Mouse (Mus musculus) forebrain, embryonic 12.5 days (tissue): ENCODE data around the gene Acta2. TPM values are rescaled to one million over a fixed set of nuclear protein-coding genes. Genes with fewer than 3 reads are reported as not detected.

Source experiments
- ATAC-seq: fragments of 200-750 bp; cut with Nextera tagmentation; 2 replicates; pipeline ENCODE4 v1.8.0; 2017; ENCODE audit warnings: moderate TSS enrichment; ENCODE audit not compliant: low FRiP score
- H3K27ac ChIP-seq: fragments of 300-500 bp; sonication (generic); 2 replicates; pipeline ENCODE4 v1.5.1; 2016; ENCODE audit warnings: mild to moderate bottlenecking
- H3K27me3 ChIP-seq: fragments of 300-500 bp; sonication (generic); 2 replicates; pipeline ENCODE4 v1.6.1; 2016; ENCODE audit warnings: mild to moderate bottlenecking
- H3K36me3 ChIP-seq: fragments of 300-500 bp; sonication (generic); replicated peaks from 2 replicates; pipeline ENCODE4 v1.6.1; 2016; ENCODE audit warnings: mild to moderate bottlenecking
- H3K4me1 ChIP-seq: fragments of 300-500 bp; sonication (generic); 2 replicates; pipeline ENCODE4 v1.6.1; 2016
- H3K4me2 ChIP-seq: fragments of 300-500 bp; sonication (generic); 2 replicates; pipeline ENCODE4 v1.6.1; 2016; ENCODE audit warnings: mild to moderate bottlenecking, moderate library complexity
- H3K4me3 ChIP-seq: fragments of 300-500 bp; sonication (generic); replicated peaks from 2 replicates; pipeline ENCODE4 v1.5.1; 2016; ENCODE audit warnings: mild to moderate bottlenecking
- H3K9ac ChIP-seq: fragments of 300-500 bp; sonication (generic); 2 replicates; pipeline ENCODE4 v1.6.1; 2016; ENCODE audit warnings: mild to moderate bottlenecking
- H3K9me3 ChIP-seq: fragments of 300-500 bp; sonication (generic); 2 replicates; pipeline ENCODE4 v1.6.1; 2016
- WGBS: fragments of 180-500 bp; shearing (Covaris S2); methylation state at CpG from one replicate; pipeline ENCODE4 v1.1.7; 2016; 5-methylcytosine and 5-hydroxymethylcytosine counted together
- polyA plus RNA-seq: library from polyadenylated mRNA; unstranded; fragments of >200 nt; fragmentation: Nextera tagmentation; extraction: Ambion mirVana; gene quantifications from 2 replicates; pipeline ENCODE4 v1.2.1, GENCODE M21; 2016

Gene Acta2
- polyA plus RNA-seq, 1 experiment from 2014 or later = 43.7 TPM

- H3K4me2 ChIP-seq = no peak overlapping the region
- no peaks in the 10 kb centered on the region for H3K27me3 ChIP-seq
- H3K36me3 ChIP-seq = no peaks in the 10 kb centered on the region
- H3K27ac ChIP-seq = no peak overlapping the region
- ATAC-seq = no peak
- H3K4me3 ChIP-seq = no peak overlapping the region
- no peaks in the 10 kb centered on the region for H3K9me3 ChIP-seq
- no peak overlapping the region for H3K9ac ChIP-seq
- 72% methylated on average over 2 of the region's 2 CpGs for WGBS
- no peaks in the 10 kb centered on the region for H3K4me1 ChIP-seq
Measured at GRCm38 (mm10) chr19:34262273-34262974, 7.0 kb upstream of the Acta2 start.

GRCm38 (mm10) chr19:34256936-34257335, 1.5 kb upstream of the Acta2 start:
- 88% methylated on average over 2 of the region's 2 CpGs for WGBS
- Histone ChIP-seq H3K4me1 (no peaks in the 10 kb centered on the region; the same call in 1 of the 2 replicates), H3K9me3 (no peaks in the 10 kb centered on the region), H3K27me3 (no peaks in the 10 kb centered on the region), H3K4me3 (no peak overlapping the region), H3K9ac (no peak overlapping the region), H3K4me2 (no peak overlapping the region), H3K36me3 (no peaks in the 10 kb centered on the region), H3K27ac (no peak overlapping the region)
- ATAC-seq = no peak

- Histone ChIP-seq H3K27me3 (no peaks in the 10 kb centered on the region), H3K9ac (no peak overlapping the region), H3K36me3 (no peaks in the 10 kb centered on the region), H3K4me2 (no peak overlapping the region), H3K4me1 (no peaks in the 10 kb centered on the region; the same call in 1 of the 2 replicates), H3K9me3 (no peaks in the 10 kb centered on the region), H3K4me3 (no peak overlapping the region), H3K27ac (no peak overlapping the region)
- no peak for ATAC-seq
- WGBS = 85% methylated on average over 5 of the region's 5 CpGs
Measured at GRCm38 (mm10) chr19:34256149-34256548, 759 bp upstream of the Acta2 start.

- no peaks in the 10 kb centered on the region for H3K9me3 ChIP-seq
- H3K4me2 ChIP-seq = no peak overlapping the region
- ATAC-seq = no peak
- no peaks in the 10 kb centered on the region for H3K36me3 ChIP-seq
- no peak overlapping the region for H3K4me3 ChIP-seq
- H3K27me3 ChIP-seq = no peaks in the 10 kb centered on the region
- WGBS = 46% methylated on average over 14 of the region's 14 CpGs
- no peak overlapping the region for H3K9ac ChIP-seq
- no peaks in the 10 kb centered on the region; the same call in 1 of the 2 replicates for H3K4me1 ChIP-seq
- H3K27ac ChIP-seq = no peak overlapping the region
Measured at GRCm38 (mm10) chr19:34254101-34254879, 1.1 kb downstream of the Acta2 start.

DNA sequence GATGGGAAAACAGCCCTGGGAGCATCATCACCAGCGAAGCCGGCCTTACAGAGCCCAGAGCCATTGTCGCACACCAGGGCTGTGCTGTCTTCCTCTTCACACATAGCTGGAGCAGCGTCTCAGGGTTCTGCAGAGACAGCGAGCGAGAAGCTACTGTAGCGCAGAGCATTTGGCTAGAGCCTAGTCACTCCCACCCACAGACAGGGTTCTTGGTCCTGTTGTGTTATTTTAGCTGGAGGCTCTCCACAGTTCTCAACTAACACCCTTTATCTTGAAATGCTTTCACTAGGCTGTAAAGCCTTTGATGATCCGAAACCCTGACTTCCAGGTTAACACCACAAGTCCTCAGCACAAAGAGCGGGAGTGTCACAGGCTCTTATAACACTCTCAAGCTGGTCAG, 2.9 kb downstream of the Acta2 start:
- no peak overlapping the region for H3K4me2 ChIP-seq
- H3K36me3 ChIP-seq = no peaks in the 10 kb centered on the region

GRCm38 (mm10) chr19:34251900-34252299, 3.5 kb downstream of the Acta2 start:
- WGBS = 86% methylated on average over 2 of the region's 2 CpGs
- H3K27me3 ChIP-seq = no peaks in the 10 kb centered on the region
- no peak overlapping the region for H3K4me2 ChIP-seq
- H3K9me3 ChIP-seq = no peaks in the 10 kb centered on the region
- no peak overlapping the region for H3K9ac ChIP-seq
- no peak overlapping the region for H3K27ac ChIP-seq
- H3K36me3 ChIP-seq = no peaks in the 10 kb centered on the region
- no peak overlapping the region for H3K4me3 ChIP-seq
- H3K4me1 ChIP-seq = no peaks in the 10 kb centered on the region; the same call in 1 of the 2 replicates
- no peak for ATAC-seq

More for the DNA sequence above, 2.9 kb downstream of the Acta2 start:
- ATAC-seq = no peak
- 87% methylated on average over 9 of the region's 9 CpGs for WGBS
- Histone ChIP-seq H3K4me3 (no peak overlapping the region), H3K9ac (no peak overlapping the region), H3K27ac (no peak overlapping the region), H3K9me3 (no peaks in the 10 kb centered on the region), H3K4me1 (no peaks in the 10 kb centered on the region; the same call in 1 of the 2 replicates), H3K27me3 (no peaks in the 10 kb centered on the region)

- Histone ChIP-seq H3K9me3 (no peaks in the 10 kb centered on the region), H3K9ac (no peak overlapping the region), H3K27ac (no peak overlapping the region), H3K4me2 (no peak overlapping the region), H3K36me3 (no peaks in the 10 kb centered on the region), H3K4me1 (no peaks in the 10 kb centered on the region; the same call in 1 of the 2 replicates), H3K27me3 (no peaks in the 10 kb centered on the region), H3K4me3 (no peak overlapping the region)
- 87% methylated on average over 4 of the region's 4 CpGs for WGBS
- ATAC-seq = no peak
Measured at GRCm38 (mm10) chr19:34250621-34251020, 4.8 kb downstream of the Acta2 start.

DNA sequence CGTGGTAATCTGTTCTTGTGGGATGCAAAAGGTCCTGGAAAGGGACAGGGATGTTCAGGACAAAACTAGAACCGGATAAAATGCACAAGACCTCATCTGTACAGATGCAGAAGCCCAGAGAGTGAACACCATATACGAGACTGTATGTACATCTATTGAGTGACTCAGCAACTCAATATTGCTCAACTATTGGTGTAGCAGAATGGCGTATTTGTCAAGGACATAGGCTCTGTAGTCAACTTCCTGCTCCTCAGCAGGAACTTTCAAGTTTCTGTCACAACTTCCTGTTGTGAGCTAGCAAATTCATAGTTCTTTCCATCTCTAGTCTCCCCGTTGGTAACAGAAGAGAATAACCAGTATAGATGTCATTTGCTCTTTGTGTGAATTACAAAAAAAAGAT, 6.8 kb downstream of the Acta2 start:
- no peak overlapping the region for H3K4me2 ChIP-seq
- H3K4me1 ChIP-seq = no peaks in the 10 kb centered on the region
- H3K36me3 ChIP-seq = no peaks in the 10 kb centered on the region
- H3K9me3 ChIP-seq = no peaks in the 10 kb centered on the region
- ATAC-seq = no peak
- H3K27me3 ChIP-seq = no peaks in the 10 kb centered on the region
- H3K9ac ChIP-seq = no peak overlapping the region
- WGBS = 77% methylated on average over 5 of the region's 5 CpGs
- no peak overlapping the region for H3K27ac ChIP-seq
- no peak overlapping the region for H3K4me3 ChIP-seq

DNA sequence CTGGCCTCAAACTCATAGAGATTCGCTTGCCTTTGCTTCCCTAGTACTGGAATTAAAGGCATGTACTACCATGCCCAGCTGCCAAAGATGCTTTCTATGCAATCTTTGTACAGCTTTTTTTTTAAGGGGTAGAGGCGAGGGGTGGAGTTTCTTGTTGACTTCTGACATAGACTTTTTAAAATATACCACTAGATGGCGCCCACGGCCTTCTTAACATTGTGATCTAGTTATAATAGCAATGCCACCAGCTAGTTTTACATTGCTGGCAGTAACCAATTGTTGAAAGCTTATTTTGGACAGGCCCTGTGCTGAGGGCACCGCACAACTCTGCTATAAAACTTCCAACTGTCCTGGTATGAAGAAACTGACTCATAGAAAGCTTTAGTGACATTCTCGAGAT, 11.3 kb downstream of the Acta2 start:
- peak; percentile 46; the same call in 1 of the 2 replicates for ATAC-seq
- WGBS = 17% methylated on average over 6 of the region's 6 CpGs
- H3K27ac ChIP-seq = no peak overlapping the region

DNA sequence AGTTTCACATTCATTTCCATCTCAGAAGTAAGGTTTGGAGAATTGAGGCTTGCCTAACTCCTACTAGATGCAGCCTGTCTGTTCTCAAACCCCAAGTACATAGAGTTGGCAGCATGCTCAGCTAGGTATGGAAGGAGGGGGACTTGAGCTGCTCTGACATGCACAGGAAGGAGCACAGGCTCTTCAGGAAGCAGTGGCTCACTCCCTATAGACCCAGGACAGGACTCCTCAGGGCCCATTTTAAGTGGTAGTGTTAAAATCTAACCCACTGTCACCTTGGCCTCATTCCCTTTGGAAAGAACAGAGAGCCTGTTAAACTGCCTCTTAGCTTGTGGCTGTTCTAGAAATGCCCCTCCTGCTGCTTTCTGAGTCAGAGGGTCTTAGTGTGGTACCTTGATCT, 12.5 kb downstream of the Acta2 start:
- no peaks in the 10 kb centered on the region for H3K9me3 ChIP-seq
- ATAC-seq = no peak
- no peak overlapping the region for H3K4me3 ChIP-seq
- no peak overlapping the region for H3K27ac ChIP-seq
- no peaks in the 10 kb centered on the region for H3K27me3 ChIP-seq
- no peak overlapping the region for H3K4me2 ChIP-seq
- H3K36me3 ChIP-seq = no peaks in the 10 kb centered on the region
- H3K4me1 ChIP-seq = no peaks in the 10 kb centered on the region
- no peak overlapping the region for H3K9ac ChIP-seq

More for the DNA sequence above, 11.3 kb downstream of the Acta2 start:
- Histone ChIP-seq H3K36me3 (no peaks in the 10 kb centered on the region), H3K4me3 (no peak overlapping the region), H3K4me2 (no peak overlapping the region), H3K9me3 (no peaks in the 10 kb centered on the region), H3K27me3 (no peaks in the 10 kb centered on the region), H3K9ac (no peak overlapping the region), H3K4me1 (no peaks in the 10 kb centered on the region)

DNA sequence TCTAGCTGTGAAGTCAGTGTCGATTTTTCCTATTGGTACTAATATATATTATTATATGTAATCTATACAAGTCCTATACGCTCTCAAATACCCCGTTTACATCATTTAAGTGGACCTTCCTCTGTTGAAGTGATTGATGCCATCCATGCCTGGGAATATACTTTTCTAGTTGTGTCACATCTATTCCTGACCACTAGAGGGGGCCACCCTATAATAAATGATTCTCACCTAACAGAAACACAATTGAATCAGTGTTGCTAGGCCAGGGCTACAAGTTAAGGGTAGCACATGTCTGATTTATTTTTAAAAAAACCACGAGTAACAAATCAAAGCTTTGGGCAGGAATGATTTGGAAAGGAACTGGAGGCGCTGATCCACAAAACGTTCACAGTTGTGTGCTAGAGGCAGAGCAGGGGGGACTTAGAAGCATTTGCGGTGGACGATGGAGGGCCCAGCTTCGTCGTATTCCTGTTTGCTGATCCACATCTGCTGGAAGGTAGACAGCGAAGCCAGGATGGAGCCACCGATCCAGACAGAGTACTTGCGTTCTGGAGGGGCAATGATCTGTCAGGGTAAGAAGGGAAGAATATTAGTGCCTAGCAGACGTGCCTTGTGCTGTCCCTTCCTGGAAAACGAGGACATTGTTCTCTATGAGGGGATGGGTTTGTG, 14.0 kb downstream of the Acta2 start:
- H3K4me1 ChIP-seq = no peaks in the 10 kb centered on the region
- no peak overlapping the region for H3K4me2 ChIP-seq
- no peak overlapping the region for H3K4me3 ChIP-seq
- no peak overlapping the region for H3K9ac ChIP-seq
- WGBS = 70% methylated on average over 15 of the region's 15 CpGs
- H3K27me3 ChIP-seq = no peaks in the 10 kb centered on the region
- H3K36me3 ChIP-seq = no peaks in the 10 kb centered on the region
- no peaks in the 10 kb centered on the region for H3K9me3 ChIP-seq
- 0 out of 2 replicates have a peak, but pooled peaks have one; percentile 36 for ATAC-seq
- H3K27ac ChIP-seq = no peak overlapping the region

- no peaks in the 10 kb centered on the region for H3K9me3 ChIP-seq
- no peaks in the 10 kb centered on the region for H3K36me3 ChIP-seq
- H3K9ac ChIP-seq = no peak overlapping the region
- no peak overlapping the region for H3K4me2 ChIP-seq
- no peaks in the 10 kb centered on the region for H3K27me3 ChIP-seq
- 91% methylated on average over 5 of the region's 5 CpGs for WGBS
- H3K4me1 ChIP-seq = no peaks in the 10 kb centered on the region
- no peak for ATAC-seq
- H3K27ac ChIP-seq = no peak overlapping the region
- no peak overlapping the region for H3K4me3 ChIP-seq
Measured at GRCm38 (mm10) chr19:34240273-34241039, 14.9 kb downstream of the Acta2 start.
